Mouse (Mus musculus) limb, embryonic 10.5 days (tissue): Measurements from ENCODE around the gene Cavin2. TPM values are rescaled to one million over a fixed set of nuclear protein-coding genes. Genes with fewer than 3 reads are reported as not detected.
A peak's percentile ranks its signal among the peaks of the same experiment; 100 is the strongest.

Experiments used
- DNase-seq: peaks from one replicate; pipeline ENCODE4 v3.0.0-alpha.2; 2017; ENCODE audit warnings: low spot score
- H3K27ac ChIP-seq: fragments of 300-500 bp; sonication (generic); 2 replicates; pipeline ENCODE4 v1.5.1; 2016; ENCODE audit warnings: mild to moderate bottlenecking
- H3K27me3 ChIP-seq: fragments of 300-500 bp; sonication (generic); 2 replicates; pipeline ENCODE4 v1.6.1; 2016; ENCODE audit warnings: low read depth, mild to moderate bottlenecking; ENCODE audit not compliant: poor library complexity, severe bottlenecking
- H3K36me3 ChIP-seq: fragments of 300-500 bp; sonication (generic); 2 replicates; pipeline ENCODE4 v1.6.1; 2016; ENCODE audit warnings: mild to moderate bottlenecking, moderate library complexity
- H3K4me1 ChIP-seq: fragments of 300-500 bp; sonication (generic); 2 replicates; pipeline ENCODE4 v1.6.1; 2016
- H3K4me3 ChIP-seq: fragments of 300-500 bp; sonication (generic); 2 replicates; pipeline ENCODE4 v1.5.1; 2016; ENCODE audit warnings: mild to moderate bottlenecking, moderate library complexity
- H3K9me3 ChIP-seq: fragments of 300-500 bp; sonication (generic); replicated peaks from 2 replicates; pipeline ENCODE4 v1.6.1; 2016; ENCODE audit warnings: mild to moderate bottlenecking
- WGBS: fragments of 180-500 bp; shearing (Covaris S2); methylation state at CpG from one replicate; pipeline ENCODE4 v1.1.7; 2016; 5-methylcytosine and 5-hydroxymethylcytosine counted together
- polyA plus RNA-seq: library from polyadenylated mRNA; unstranded; fragments of >200 nt; fragmentation: Nextera tagmentation; extraction: Ambion mirVana; gene quantifications from 2 replicates; pipeline ENCODE4 v1.2.1, GENCODE M21; 2016

Cavin2 gene
- polyA plus RNA-seq, 1 experiment from 2014 or later, result 3.1 TPM

DNA sequence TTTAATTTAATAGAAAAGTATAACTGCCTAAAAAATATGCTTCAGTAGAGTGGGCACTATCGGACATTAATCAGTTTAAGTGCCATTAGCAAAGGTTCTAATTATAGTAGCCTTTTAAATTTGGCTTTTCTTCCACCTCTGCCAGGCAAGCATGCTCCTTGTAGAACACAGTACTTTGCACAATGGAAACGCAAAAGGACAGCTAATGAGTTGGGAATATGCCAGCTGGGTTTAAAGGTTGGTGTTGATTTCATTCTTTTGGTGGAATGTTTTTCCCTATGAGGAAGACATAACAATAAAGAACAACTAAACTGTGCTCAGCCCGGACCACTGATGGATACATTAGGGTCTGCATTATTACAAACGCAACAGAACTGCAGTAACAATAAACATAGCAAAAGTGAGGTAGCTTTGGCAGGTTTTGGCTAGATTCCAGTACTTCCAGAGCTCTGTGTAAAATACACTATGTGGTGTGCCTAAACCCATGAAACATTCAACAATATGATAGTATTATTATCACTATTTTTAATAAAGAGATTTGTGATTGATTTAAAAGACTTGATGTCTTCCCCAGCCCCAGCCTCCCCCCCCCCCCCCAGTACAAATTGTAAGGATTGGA is 16.2 kb upstream of the Cavin2 start:
- no peak overlapping the region for H3K4me3 ChIP-seq
- H3K9me3 ChIP-seq, result no peaks in the 10 kb centered on the region
- peaks cover 11% of the 10 kb centered on the region for H3K4me1 ChIP-seq
- no peaks in the 10 kb centered on the region for H3K27me3 ChIP-seq
- 88% methylated on average over 4 of the region's 4 CpGs for WGBS
- H3K36me3 ChIP-seq, result no peaks in the 10 kb centered on the region
- no peak overlapping the region for H3K27ac ChIP-seq
- no peak for DNase-seq

GRCm38 (mm10) chr1:51277879-51278567 is 10.9 kb upstream of the Cavin2 start:
- WGBS, result 83% methylated on average over 2 of the region's 2 CpGs
- no peak overlapping the region for H3K27ac ChIP-seq
- H3K36me3 ChIP-seq, result no peaks in the 10 kb centered on the region
- no peaks in the 10 kb centered on the region for H3K9me3 ChIP-seq
- no peak overlapping the region for H3K4me3 ChIP-seq
- H3K4me1 ChIP-seq, result peaks cover 11% of the 10 kb centered on the region
- DNase-seq, result no peak
- no peaks in the 10 kb centered on the region for H3K27me3 ChIP-seq

DNA sequence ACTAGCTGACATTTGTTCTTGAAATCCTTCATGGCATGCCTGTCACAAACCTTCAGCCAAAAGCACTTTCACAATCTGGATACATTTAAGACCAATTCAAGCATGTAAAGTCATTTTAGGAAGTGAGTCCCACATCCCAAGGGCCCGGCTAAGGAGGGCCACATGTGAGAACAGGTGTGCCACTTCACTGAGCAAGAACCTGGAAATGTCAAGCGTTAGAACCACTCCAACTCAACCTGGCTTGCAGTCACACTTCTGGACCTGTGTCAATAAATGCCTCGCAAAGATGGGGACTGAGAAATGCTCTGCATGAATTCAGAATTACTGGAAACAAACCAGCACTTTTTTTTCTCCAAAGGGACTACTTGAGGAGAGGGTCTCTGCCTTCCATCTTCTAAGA is 725 bp upstream of the Cavin2 start:
- WGBS, result 88% methylated on average over 3 of the region's 3 CpGs
- H3K9me3 ChIP-seq, result no peaks in the 10 kb centered on the region
- H3K36me3 ChIP-seq, result no peaks in the 10 kb centered on the region
- peaks cover 21% of the 10 kb centered on the region for H3K4me1 ChIP-seq
- DNase-seq, result no peak
- no peak overlapping the region for H3K4me3 ChIP-seq
- no peak overlapping the region for H3K27ac ChIP-seq
- no peaks in the 10 kb centered on the region for H3K27me3 ChIP-seq

DNA sequence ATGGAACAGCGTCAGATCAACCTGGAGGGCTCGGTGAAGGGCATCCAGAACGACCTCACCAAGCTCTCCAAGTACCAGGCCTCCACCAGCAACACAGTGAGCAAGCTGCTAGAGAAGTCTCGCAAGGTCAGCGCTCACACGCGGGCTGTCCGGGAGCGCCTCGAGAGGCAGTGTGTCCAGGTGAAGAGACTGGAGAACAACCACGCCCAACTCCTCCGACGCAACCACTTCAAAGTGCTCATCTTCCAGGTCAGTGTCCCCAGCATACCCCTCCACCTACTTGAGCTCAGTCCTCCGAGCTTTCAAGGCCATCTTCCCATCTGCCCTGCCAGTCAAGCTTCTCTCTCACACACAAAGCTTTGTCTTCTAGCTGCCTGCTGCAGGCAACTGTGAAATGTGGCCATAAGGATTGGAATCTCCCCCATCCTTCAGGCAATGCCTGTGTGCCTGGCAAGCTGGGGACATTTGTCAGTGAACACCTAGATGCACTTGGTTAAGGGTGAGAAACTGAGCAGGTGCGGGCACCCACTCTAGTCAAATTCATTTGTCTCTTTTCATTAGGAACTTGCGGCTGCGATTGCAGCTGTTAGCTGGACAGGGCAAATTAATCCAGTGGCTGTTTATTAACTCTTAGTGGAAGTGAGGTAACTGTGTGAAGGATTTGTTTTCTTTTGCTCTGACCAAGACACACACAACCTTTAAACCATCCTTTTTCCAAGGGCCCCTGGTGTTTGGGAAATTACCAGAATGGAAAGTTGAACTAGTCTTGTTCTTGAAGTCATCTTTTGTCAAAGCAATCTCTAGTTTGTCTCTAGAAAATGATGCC is 907 bp downstream of the Cavin2 start:
- H3K27me3 ChIP-seq, result no peaks in the 10 kb centered on the region
- peaks cover 21% of the 10 kb centered on the region for H3K4me1 ChIP-seq
- no peaks in the 10 kb centered on the region for H3K9me3 ChIP-seq
- WGBS, result 84% methylated on average over 17 of the region's 17 CpGs
- DNase-seq, result no peak
- peak overlapping the region; percentile 58 for H3K27ac ChIP-seq
- no peak overlapping the region for H3K4me3 ChIP-seq
- H3K36me3 ChIP-seq, result no peaks in the 10 kb centered on the region

DNA sequence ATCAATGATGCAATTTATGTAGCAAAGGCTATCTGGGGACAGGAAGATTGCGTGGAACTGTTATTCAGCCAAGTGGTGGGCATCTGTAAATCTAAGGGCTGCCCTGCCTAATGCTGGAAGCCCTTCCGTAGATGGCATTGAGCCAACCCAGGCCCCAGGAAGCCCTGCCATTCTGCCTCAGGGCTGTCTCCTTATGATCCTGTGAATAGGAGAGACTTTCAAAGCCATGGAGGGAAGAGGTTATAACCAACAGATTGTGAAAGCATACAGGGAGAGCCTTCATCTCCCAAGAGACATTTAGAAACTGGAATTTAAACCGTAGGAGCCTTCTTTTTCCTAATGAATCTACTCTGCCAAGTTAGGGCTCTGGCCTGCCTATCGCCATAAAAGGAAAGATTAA is 1.7 kb downstream of the Cavin2 start:
- Histone ChIP-seq H3K4me1 (peaks cover 21% of the 10 kb centered on the region), H3K27me3 (no peaks in the 10 kb centered on the region), H3K9me3 (no peaks in the 10 kb centered on the region), H3K4me3 (no peak overlapping the region), H3K27ac (no peak overlapping the region), H3K36me3 (no peaks in the 10 kb centered on the region)
- 82% methylated on average over 4 of the region's 4 CpGs for WGBS
- DNase-seq, result no peak

DNA sequence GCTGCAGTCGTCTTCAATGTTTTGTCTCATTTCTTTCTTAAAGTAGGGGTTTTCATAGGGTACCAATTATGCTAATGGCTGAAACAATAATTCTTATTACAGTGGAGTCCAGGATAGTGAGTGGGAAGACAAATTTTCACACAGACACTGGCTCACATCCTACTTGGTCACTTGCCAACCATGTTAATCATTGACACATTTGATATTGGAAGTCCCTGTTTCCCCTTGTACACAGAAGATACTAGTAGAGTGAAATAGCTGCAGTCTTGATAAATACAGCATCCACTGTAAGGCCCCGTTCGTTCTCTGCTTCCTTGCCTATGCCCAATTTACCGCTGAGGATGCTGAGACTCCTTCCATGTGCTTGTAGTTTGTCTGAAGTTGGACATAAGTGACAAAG is 3.4 kb downstream of the Cavin2 start:
- Histone ChIP-seq H3K9me3 (no peaks in the 10 kb centered on the region), H3K36me3 (no peaks in the 10 kb centered on the region), H3K27ac (no peak overlapping the region), H3K27me3 (no peaks in the 10 kb centered on the region), H3K4me3 (no peak overlapping the region), H3K4me1 (peaks cover 21% of the 10 kb centered on the region)
- DNase-seq, result no peak
- WGBS, result 88% methylated on average over 4 of the region's 4 CpGs

DNA sequence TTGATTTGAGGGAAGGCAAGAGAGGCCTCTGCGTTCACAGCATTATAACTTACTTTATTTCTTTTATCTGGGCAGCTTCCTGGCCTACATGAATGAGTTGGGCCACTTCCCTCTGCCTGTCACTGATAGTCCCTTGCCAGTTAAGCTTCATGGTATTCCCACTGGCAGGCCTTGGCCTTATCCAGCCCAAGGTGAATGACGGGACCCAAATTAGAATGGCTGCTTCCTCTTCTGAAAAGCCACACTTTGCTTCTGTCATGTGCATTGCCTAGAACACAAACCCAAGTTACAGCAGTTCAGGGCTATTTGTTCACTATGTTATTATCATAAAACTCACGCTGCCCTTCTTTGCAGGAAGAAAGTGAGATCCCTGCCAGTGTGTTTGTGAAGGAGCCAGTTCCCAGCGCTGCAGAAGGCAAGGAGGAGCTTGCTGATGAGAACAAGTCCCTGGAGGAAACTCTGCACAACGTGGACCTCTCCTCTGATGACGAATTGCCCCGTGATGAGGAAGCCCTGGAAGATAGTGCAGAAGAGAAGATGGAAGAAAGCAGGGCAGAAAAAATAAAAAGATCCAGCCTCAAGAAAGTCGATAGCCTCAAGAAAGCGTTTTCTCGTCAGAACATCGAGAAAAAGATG is 11.5 kb downstream of the Cavin2 start:
- H3K4me3 ChIP-seq, result no peak overlapping the region
- no peak overlapping the region for H3K27ac ChIP-seq
- H3K4me1 ChIP-seq, result no peaks in the 10 kb centered on the region
- no peaks in the 10 kb centered on the region for H3K27me3 ChIP-seq
- no peaks in the 10 kb centered on the region for H3K9me3 ChIP-seq
- 88% methylated on average over 11 of the region's 11 CpGs for WGBS
- no peak for DNase-seq
- no peaks in the 10 kb centered on the region for H3K36me3 ChIP-seq

DNA sequence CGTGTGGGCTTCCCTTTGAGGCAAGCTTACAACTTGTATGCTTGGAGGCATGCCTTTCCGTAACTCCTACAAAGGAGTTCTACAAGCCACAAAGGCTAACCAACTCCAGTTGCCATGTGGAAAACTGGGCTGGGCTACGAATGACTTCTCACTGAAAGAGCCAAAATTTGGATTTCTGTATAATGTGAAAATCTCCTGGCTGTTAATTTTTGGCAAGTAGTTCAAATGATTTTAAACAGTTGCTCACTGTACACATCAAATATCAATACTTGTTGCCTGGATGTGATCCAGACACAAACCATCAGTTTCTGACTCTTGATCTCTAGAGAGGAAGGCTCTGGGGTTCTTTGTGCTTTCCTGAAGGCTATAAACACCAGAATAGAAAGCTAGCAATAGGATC is 18.1 kb downstream of the Cavin2 start:
- H3K9me3 ChIP-seq, result no peaks in the 10 kb centered on the region
- H3K27ac ChIP-seq, result no peak overlapping the region
- H3K4me3 ChIP-seq, result no peak overlapping the region
- H3K27me3 ChIP-seq, result no peaks in the 10 kb centered on the region
- no peak for DNase-seq
- no peaks in the 10 kb centered on the region for H3K4me1 ChIP-seq
- 84% methylated on average over 3 of the region's 3 CpGs for WGBS
- H3K36me3 ChIP-seq, result no peaks in the 10 kb centered on the region

DNA sequence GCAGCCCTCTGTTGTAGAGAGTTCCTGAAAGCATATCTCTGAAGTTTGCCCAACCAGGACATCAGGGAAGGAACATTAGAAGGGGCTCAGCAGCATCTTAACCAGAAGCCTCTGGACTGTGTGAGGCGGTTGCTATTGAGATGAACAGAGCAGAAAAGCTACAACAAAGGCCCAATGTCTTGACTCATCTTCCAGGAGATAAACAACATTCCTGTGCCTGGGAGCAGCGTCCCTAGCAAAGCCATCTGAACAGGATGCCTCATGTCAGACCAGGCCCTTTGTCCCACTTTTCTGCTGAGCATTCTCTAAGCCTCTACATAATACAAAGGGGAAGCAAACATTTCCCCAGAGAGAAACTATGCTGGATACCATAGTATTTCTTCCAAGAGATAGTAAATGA is 26.6 kb downstream of the Cavin2 start:
- Histone ChIP-seq H3K36me3 (no peaks in the 10 kb centered on the region), H3K4me3 (no peak overlapping the region), H3K9me3 (no peaks in the 10 kb centered on the region), H3K27me3 (no peaks in the 10 kb centered on the region), H3K27ac (no peak overlapping the region), H3K4me1 (no peaks in the 10 kb centered on the region)
- DNase-seq, result peak; percentile 0
- 66% methylated on average over 2 of the region's 2 CpGs for WGBS

DNA sequence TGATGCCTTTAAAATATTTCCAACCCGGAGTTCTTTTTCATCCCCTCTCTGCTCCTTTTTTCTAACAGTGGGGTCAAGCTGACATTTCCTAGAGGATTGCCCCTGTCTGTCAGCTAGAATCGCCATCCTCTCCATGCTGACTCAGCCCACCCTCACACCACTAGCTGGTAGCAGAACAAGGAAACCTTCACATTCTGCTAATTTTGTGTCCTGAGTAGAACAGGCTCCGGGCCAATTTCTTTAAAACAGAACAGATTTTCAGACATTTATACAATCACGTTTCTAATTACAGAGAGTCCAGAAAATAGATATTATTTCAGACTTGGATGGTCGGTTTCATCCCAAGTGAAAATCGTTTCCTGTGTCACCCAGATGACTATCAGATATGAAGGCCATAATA is 34.6 kb downstream of the Cavin2 start:
- no peak for DNase-seq
- no peaks in the 10 kb centered on the region for H3K27me3 ChIP-seq
- H3K27ac ChIP-seq, result no peak overlapping the region
- no peaks in the 10 kb centered on the region for H3K4me1 ChIP-seq
- 85% methylated on average over 6 of the region's 6 CpGs for WGBS
- no peak overlapping the region for H3K4me3 ChIP-seq
- H3K9me3 ChIP-seq, result no peaks in the 10 kb centered on the region
- no peaks in the 10 kb centered on the region for H3K36me3 ChIP-seq

DNA sequence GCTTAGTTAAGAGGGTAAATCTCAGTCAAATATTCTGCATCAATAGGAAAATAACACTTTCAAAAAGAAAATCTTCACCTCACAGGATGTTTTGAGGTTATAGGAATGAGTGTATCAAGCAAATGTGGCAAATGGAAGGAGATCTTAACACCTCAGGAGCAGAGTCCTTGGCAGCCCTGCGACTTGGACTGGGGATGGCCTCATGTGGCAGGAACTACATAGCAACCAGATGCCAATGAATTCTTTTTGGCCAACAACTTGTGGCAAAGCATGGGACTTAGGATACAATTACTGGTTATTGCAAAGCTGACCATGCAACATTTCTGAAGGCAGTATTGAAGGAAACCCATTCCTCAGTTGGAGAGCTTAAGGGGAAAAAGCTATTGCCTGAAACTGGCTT is 39.6 kb downstream of the Cavin2 start:
- WGBS, result 85% methylated on average over 1 of the region's 1 CpGs
- H3K4me3 ChIP-seq, result no peak overlapping the region

GRCm38 (mm10) chr1:51332986-51333385 is 44.1 kb downstream of the Cavin2 start:
- Histone ChIP-seq H3K27ac (peak overlapping the region; percentile 76; the same call in 1 of the 2 replicates), H3K4me1 (peaks cover 15% of the 10 kb centered on the region), H3K36me3 (no peaks in the 10 kb centered on the region), H3K4me3 (no peak overlapping the region), H3K9me3 (no peaks in the 10 kb centered on the region), H3K27me3 (no peaks in the 10 kb centered on the region)
- peak; percentile 32 for DNase-seq
- 25% methylated on average over 6 of the region's 6 CpGs for WGBS

More for the DNA sequence above, 39.6 kb downstream of the Cavin2 start:
- H3K27ac ChIP-seq, result no peak overlapping the region
- H3K36me3 ChIP-seq, result no peaks in the 10 kb centered on the region
- no peak for DNase-seq
- H3K9me3 ChIP-seq, result no peaks in the 10 kb centered on the region
- H3K4me1 ChIP-seq, result peaks cover 7% of the 10 kb centered on the region
- H3K27me3 ChIP-seq, result no peaks in the 10 kb centered on the region
